Mouse (Mus musculus): ENCODE results near the gene Cox4i2. TPM values are rescaled to one million over a fixed set of nuclear protein-coding genes. Genes with fewer than 3 reads are reported as not detected.

The Cox4i2 gene
- total RNA-seq, 2 experiments from 2014 or later: 1.7 to 1.9 TPM

DNA sequence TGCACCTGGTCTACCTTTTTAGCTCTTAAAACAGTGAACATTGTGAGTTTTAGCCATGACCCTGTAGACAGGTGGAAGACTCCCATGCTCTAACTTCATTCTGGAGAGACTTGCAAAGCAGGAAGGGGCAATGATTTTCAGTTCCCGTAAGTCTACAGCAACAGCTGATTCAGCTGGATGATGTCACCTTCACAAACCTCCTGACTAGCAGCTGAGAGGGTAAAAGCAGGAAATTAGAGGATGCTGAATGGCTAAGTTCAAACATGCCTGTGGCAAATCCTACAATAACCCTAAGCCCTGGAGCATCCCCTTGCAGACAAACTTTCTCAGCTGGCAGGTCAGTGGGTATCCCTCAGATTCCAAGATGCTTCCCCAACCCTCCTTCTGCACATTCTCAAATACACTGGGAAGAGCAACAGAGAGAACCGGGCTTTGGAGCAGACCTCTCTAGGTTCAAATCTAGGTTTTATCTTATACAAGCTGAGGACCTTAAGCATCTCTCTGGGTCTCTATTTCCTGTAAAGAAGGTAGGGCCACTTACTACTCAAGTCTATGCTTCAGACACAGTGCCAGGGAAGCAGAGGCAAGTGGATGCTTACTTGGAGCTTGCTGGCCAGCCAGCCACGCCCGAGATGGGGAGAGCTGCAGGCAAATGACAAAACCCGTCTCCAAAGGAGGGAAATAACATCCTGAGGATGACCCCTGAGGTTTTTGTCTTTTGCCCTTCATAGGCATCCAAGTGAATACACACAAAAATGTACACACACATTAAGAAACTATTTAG, 56.4 kb downstream of the Cox4i2 start:
- H3K27ac ChIP-seq: peak overlapping the region; percentile 67
- no peak overlapping the region for H3K4me3 ChIP-seq
- intact Hi-C loops (cut with DNase I): no loop called here
- no peak for DNase-seq (ENCODE audit: extremely low spot score in 1 of 2, low spot score in 2 of 2)
- no peak for TF ChIP-seq CTCF (IDR thresholded peaks at IDR 0.05)

DNA sequence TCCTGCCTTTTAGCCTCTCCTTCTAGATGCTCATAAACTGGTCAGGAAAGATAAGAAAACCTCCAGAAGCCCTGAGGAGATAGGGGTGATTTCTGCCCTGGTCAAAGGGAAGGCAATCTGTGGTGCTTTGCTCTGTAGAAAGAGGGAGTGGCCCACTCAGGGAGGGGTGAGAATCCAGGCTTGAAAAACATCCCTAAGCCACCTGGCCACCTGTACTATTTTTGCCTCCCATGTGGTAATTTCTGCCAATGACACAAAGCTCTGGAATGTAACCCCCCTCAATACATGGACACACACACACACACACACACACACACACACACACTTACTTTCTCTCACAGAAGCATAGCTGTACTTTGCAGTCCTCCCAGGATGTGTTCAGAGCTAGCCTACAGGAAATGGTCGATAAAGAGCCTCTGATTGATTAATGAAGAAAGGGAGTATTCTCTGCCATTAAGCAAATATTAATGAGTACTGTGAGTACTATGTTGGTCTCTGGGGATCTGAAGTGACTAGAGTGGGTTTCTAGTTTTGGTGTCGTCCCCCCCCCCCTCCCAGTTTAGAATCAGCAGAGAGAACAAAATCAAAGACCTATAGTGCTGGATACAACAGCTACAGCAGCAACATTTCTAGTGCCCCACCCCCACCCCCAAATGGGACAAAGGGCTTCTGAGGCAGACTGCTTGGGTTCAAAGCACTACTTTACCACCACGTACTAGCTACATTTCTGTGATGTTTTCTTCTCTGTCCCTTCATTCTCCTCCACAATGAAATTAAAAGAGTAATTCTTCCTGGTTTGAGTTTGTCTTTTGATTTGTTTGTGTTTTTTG, 57.6 kb downstream of the Cox4i2 start:
- no peak for TF ChIP-seq CTCF (IDR thresholded peaks at IDR 0.05)
- no peak for DNase-seq (ENCODE audit: extremely low spot score in 1 of 2, low spot score in 2 of 2)
- Histone ChIP-seq H3K27ac (peak overlapping the region; percentile 63), H3K4me3 (no peak overlapping the region)
- intact Hi-C loops (cut with DNase I): no loop called here

- H3K4me3 ChIP-seq: no peak overlapping the region
- no peak for DNase-seq (ENCODE audit: extremely low spot score in 1 of 2, low spot score in 2 of 2)
- intact Hi-C loops (cut with DNase I): no loop called here
- peak overlapping the region; percentile 26; the same call in 1 of the 2 replicates for H3K27ac ChIP-seq
- no peak for TF ChIP-seq CTCF (IDR thresholded peaks at IDR 0.05)
Observed at GRCm38 (mm10) chr2:152813232-152813631, 59.3 kb downstream of the Cox4i2 start.

DNA sequence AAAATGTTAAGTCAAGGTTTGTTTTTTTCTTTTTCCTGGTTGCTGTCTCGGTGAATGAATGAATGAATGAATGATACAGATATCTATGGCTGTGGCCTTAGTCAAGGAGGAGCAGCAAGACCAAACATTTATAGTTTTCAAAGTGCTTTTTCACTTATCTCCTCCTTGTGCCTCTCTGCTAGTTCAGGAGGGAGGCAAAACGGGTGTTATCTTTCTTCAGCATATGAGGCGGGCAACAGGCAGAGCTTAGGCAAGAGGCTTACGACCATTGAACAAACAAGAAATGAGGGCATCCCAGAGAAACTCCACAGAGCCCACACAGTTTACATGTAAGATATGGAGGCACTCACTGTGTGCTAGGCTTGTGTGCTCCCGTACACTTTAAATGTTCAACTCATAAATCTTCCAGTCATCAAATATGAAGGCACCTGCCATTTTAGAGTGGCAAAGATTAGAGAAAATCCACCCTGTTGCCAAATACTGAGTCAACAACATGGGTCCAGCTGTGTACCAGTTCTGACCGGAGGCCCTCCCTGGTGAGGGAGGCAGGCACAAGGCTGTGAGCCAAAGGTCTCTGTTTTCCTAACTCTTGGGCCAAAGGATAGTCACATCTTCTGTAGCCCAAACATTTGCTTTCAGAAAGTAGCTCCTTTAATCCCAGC, 60.4 kb downstream of the Cox4i2 start:
- intact Hi-C loops (cut with DNase I): no loop called here
- no peak for DNase-seq (ENCODE audit: extremely low spot score in 1 of 2, low spot score in 2 of 2)
- no peak overlapping the region for H3K4me3 ChIP-seq
- no peak for TF ChIP-seq CTCF (IDR thresholded peaks at IDR 0.05)
- H3K27ac ChIP-seq: peak overlapping the region; percentile 5; the same call in 1 of the 2 replicates

Small RNA genes lying within 50 kb of the gene (microRNA-seq; reads per million reads assigned to microRNA genes)
- gene Gm23802: 0 reads per million in 2 experiments

Other genes starting within 250 kb of the Cox4i2 start
- gene Defb26, start 242.5 kb upstream of the Cox4i2 start, total RNA-seq (2021): not detected
- not detected for gene Defb28, start 235.9 kb upstream of the Cox4i2 start, total RNA-seq (2021)
- gene Defb29, start 214.1 kb upstream of the Cox4i2 start, total RNA-seq (2021): not detected
- not detected for gene Gm17416, start 184.8 kb upstream of the Cox4i2 start, total RNA-seq (2021)
- not detected for gene Defb21, start 181.4 kb upstream of the Cox4i2 start, total RNA-seq (2021)
- gene Defb19, start 173.9 kb upstream of the Cox4i2 start, total RNA-seq (2021): not detected
- not detected for gene Defb45, start 154.8 kb upstream of the Cox4i2 start, total RNA-seq (2021)
- not detected for gene Defb36, start 149.8 kb upstream of the Cox4i2 start, total RNA-seq (2021)
- gene Defb25, start 131.1 kb upstream of the Cox4i2 start, total RNA-seq (2021): not detected
- under 1 TPM; 0.65 to 0.68 TPM for gene Rem1, start 127.2 kb upstream of the Cox4i2 start, total RNA-seq (2021)
- 10 to 100 TPM; 77.2 to 82.2 TPM for gene H13, start 84.7 kb upstream of the Cox4i2 start, total RNA-seq (2021)
- 10 to 100 TPM; 17.6 to 19.8 TPM for gene Mcts2, start 67.1 kb upstream of the Cox4i2 start, total RNA-seq (2021)
- 10 to 100 TPM; 22.4 to 24.2 TPM for gene Id1, start 17.9 kb upstream of the Cox4i2 start, total RNA-seq (2021)
- 100 to 1,000 TPM; 133 to 135 TPM for gene Bcl2l1, start 77.6 kb downstream of the Cox4i2 start, total RNA-seq (2021)
- 1 to 10 TPM; 2.5 to 3.0 TPM for gene Tpx2, start 93.8 kb downstream of the Cox4i2 start, total RNA-seq (2021)
- not detected for gene Mylk2, start 157.2 kb downstream of the Cox4i2 start, total RNA-seq (2021)
- gene Foxs1, start 179.0 kb downstream of the Cox4i2 start, total RNA-seq (2021): under 1 TPM; 0.34 to 0.44 TPM
- 10 to 100 TPM; 16.9 to 20.3 TPM for gene Dusp15, start 197.5 kb downstream of the Cox4i2 start, total RNA-seq (2021)
- gene Ttll9, start 208.3 kb downstream of the Cox4i2 start, total RNA-seq (2021): 1 to 10 TPM; 2.3 to 2.9 TPM